Mouse (Mus musculus) spleen, adult 12 weeks (tissue): ENCODE results near the gene Ablim2.

Experiments
- DNase-seq: peaks from one replicate; pipeline ENCODE4 v3.0.0; 2022; ENCODE audit warnings: low spot score

The Ablim2 gene

GRCm38 (mm10) chr5:35915629-35916300 lies 158.1 kb downstream of the Ablim2 start:
- no peak for DNase-seq

DNA sequence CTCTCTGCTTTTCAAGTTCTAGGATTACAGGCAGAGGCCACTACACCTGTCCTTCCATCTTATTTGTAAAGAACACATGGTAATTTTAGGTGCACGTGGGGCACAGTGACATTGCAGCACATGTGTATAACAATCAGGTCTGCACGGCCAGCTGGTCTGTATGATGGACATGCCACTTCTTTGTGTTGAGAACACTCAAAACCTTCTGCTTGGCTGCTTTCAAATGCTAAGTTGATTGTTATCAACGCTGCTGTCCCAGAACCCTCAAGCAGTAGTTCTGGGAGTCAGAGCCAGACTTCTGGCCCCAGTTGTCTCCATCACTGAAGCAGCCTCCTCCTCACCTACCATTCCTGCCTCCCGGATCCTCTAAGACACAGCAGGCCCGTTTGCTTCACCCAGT lies 159.0 kb downstream of the Ablim2 start:
- no peak for DNase-seq

- no peak for DNase-seq
Observed at GRCm38 (mm10) chr5:35918387-35918786, 160.7 kb downstream of the Ablim2 start.

GRCm38 (mm10) chr5:35920076-35920475 lies 162.4 kb downstream of the Ablim2 start:
- DNase-seq, result no peak

- no peak for DNase-seq
Observed at GRCm38 (mm10) chr5:35920557-35920956, 162.9 kb downstream of the Ablim2 start.

- DNase-seq, result no peak
Observed at GRCm38 (mm10) chr5:35921141-35921540, 163.5 kb downstream of the Ablim2 start.

DNA sequence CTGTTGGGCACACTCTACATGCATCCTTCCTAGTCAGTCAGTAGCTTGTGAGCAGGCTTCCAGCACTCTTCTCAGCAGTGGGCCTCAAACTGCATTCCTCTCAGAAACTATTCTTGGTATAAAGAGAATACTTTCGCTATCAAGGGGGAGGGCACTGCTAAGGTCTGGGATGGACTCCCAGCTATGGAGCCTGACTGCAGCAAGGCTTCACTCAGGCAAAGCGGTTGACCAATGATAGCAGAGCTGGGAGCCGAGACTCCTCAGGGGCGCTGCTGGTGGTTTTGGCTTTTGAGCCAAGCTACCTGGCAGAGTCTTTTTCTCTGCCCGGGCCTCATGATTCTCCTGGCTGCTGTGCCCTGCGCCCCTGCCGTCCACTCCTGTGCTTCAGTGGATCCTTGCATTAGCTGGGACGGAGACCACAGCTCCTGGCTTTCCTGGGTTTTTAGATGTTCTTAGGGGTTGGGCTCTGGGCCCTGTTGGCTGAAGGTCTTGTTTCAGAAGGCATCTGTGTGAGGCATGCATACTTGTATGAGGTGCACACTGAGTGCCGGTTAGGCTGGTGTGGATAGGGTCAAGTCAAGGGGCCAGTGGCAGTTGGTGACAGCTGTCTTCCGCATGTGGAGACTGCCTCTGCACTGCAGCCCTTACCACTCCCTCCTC lies 164.0 kb downstream of the Ablim2 start:
- DNase-seq, result no peak

DNA sequence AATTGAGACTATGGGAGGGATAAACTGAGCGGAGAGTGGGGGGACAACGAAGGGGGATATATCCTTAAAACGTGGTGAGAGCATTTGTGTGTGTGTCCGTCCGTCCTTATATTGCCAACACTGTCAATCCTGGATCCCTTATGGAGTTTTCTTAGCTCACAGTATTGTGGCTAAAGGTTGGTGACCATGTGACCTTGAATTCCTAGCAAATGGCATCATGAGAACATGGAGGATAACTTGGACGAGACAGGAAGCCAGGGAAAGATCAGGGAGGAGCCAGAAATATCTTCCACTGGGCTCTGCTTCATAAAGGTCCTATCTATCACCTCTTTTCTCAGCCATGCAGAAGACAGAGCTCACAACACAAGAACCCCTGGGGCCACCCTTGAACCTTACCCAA lies 165.8 kb downstream of the Ablim2 start:
- DNase-seq, result no peak

DNA sequence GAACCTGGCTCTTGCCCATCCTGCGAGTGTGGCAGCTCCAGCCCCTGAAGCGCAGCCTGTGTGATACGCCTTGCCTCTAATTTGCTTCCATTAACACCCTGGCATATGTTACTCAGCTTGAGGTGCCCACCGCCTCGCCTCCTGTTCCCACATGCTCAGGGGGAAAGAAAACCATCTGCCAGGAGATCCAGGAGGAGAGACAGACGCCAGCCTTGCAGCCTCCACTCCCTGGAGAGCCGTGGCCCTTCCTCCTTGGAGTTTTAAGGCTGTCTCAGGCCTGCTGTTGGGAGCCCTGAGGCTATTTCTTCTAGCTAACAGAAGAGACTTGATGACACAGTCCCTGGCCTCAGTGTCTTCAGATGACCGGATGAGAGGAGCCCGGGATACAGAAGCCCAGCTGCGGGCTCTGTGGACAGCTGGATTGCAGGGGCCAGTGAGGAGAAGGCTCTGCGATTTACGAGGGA lies 167.5 kb downstream of the Ablim2 start:
- no peak for DNase-seq

- no peak for DNase-seq
Observed at GRCm38 (mm10) chr5:35926511-35926910, 168.8 kb downstream of the Ablim2 start.

- DNase-seq, result no peak
Observed at GRCm38 (mm10) chr5:35931296-35931695, 173.6 kb downstream of the Ablim2 start.

DNA sequence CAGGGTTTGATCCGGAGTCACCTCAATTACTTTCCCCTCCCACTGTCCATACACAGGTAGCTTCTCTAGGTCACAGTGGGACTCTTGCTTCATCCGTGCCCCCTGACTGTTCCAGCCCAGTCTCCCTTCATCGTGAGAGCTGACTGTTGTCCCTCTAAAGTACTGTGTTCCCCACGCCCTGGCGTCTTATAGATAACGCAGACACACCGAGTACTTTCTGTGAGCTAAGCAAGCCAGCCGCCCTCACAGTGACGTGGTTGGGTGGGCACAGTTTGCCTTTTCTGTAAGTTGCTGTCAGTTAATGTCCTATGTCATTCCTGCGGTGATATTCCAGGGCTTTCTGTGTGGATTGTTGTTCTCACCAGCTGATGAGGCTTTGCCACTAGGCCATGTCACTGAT lies 175.4 kb downstream of the Ablim2 start:
- DNase-seq, result no peak
